Mouse (Mus musculus): Measurements from ENCODE around the gene Crabp2.

DNA sequence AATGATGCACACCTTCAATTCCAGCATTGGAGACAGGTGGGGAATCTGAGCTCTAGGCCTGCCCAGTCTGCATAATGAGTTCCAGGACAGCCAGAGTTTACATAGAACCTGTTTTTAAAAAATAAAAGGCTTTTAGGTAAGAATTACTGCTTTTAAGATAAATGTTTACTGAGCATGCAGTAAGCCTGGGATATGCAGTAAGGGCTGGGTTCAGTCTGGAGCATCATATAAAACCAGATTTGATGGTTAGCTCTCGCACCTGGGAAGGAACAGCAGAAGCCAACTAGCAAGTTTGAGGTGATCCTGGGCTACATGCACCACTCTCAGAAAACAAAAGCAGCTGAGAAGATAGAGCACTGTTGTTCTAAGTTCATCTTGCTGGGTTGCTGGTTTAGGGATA, 29.9 kb upstream of the Crabp2 start:
- TF ChIP-seq CTCF (IDR thresholded peaks at IDR 0.05; ENCODE audit: low read depth) (no peak), EP300 (optimal IDR thresholded peaks at IDR 0.05) (no peak)
